Mouse (Mus musculus): Measurements from ENCODE around the gene Cabp7.

GRCm38 (mm10) chr11:4715596-4715995 is 31.0 kb downstream of the Cabp7 start:
- TF ChIP-seq POLR2A (IDR thresholded peaks at IDR 0.05; ENCODE audit: extremely low read depth, insufficient read depth, low read length), result no peak
- no peak for TF ChIP-seq CTCF (IDR thresholded peaks at IDR 0.05; ENCODE audit: low read depth, low read length)

Data from liver, adult 2 months (tissue).